Mouse (Mus musculus): ENCODE measurements at regions not wholly inside any gene's neighbourhood (a gene's known extent, or its start where the extent isn't known, plus 50 kb on each side); places are given as distances from the start of the nearest gene placed in this dataset.

GRCm38 (mm10) chr5:129297657-129298349, 201.3 kb downstream of the Adgrd1 start:
- no peaks in the 10 kb centered on the region for H3K9me3 ChIP-seq
- no peak overlapping the region for H3K4me2 ChIP-seq
- no peak overlapping the region for H3K4me3 ChIP-seq
- no peak overlapping the region for H3K9ac ChIP-seq
- peak overlapping the region; percentile 64 for H3K27ac ChIP-seq
- no peaks in the 10 kb centered on the region for H3K27me3 ChIP-seq
- no peaks in the 10 kb centered on the region for H3K36me3 ChIP-seq
- H3K4me1 ChIP-seq (replicated peaks) = peaks cover 20% of the 10 kb centered on the region
- ATAC-seq (ENCODE audit: low FRiP score) = 0 out of 2 replicates have a peak, but pooled peaks have one; percentile 32
- WGBS = 42% methylated on average over 11 of the region's 11 CpGs

DNA sequence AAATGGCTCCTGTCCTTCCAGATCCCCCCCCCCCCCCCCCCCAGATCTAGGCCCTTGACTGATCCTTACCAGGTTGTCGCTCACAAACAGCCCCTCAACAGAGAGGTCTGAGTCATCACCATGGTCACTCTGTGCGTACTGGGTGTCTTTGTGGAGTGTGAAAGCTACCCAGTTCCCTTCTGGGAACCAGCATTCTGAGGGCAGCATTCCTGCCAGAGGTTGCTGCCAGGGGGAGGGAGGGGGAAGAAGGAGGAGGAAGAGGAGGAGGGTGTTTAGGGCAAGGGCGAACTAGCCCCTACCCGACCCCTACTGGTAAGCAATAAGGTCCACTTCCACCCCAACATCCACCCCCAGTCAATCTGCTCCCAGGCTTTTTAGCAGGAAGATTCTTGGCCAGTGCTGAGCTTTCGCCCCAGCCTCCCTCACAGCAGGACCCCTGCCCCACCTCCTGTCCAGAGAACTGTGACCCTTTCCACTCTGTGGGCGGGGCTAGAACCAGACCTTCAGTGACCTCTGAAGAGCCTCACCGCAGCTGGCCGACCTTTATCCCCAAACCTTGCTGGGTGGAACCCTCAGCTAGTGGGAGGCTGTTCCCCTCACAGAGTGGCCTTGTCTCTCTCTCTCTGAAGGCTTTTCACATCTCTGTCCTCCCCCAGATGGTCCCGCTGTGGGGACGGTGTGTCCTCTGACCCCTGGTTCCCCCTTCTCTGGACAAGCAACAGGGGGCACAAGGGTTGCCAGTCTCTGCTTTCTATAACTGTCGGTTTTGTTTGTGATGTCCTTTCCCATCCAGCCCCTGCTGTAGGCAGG, 202.2 kb upstream of the Sfswap start:
- 6% methylated on average over 11 of the region's 11 CpGs for WGBS

DNA sequence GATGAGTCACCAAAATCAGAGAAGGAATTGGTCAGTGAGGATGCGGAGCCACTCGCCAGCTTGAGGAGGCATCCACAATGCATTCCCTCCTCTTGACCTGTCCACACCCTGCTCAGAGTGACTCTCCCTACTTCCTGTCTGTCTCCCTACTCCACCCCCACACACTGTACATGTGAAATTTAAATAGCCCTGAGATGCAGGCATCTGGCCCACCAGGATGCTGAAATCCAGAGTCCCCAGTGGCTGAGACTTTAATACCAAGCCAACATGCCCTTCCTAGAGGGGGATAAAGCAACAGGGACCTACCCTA, 201.6 kb upstream of the Sfswap start:
- Histone ChIP-seq H3K27me3 (no peaks in the 10 kb centered on the region), H3K36me3 (no peaks in the 10 kb centered on the region), H3K4me2 (no peak overlapping the region), H3K4me1 (replicated peaks) (peaks cover 18% of the 10 kb centered on the region), H3K9ac (no peak overlapping the region), H3K27ac (no peak overlapping the region), H3K9me3 (no peaks in the 10 kb centered on the region), H3K4me3 (no peak overlapping the region)
- 34% methylated on average over 2 of the region's 2 CpGs for WGBS
- ATAC-seq (ENCODE audit: low FRiP score) = no peak

More for the DNA sequence above, 202.2 kb upstream of the Sfswap start:
- Histone ChIP-seq H3K9ac (no peak overlapping the region), H3K4me2 (no peak overlapping the region), H3K27me3 (no peaks in the 10 kb centered on the region), H3K4me1 (replicated peaks) (peaks cover 18% of the 10 kb centered on the region), H3K27ac (no peak overlapping the region), H3K4me3 (no peak overlapping the region), H3K9me3 (no peaks in the 10 kb centered on the region), H3K36me3 (no peaks in the 10 kb centered on the region)
- no peak for ATAC-seq (ENCODE audit: low FRiP score)

GRCm38 (mm10) chr5:129300423-129300822, 200.6 kb upstream of the Sfswap start:
- H3K27ac ChIP-seq = no peak overlapping the region
- no peak overlapping the region for H3K4me3 ChIP-seq
- H3K4me2 ChIP-seq = no peak overlapping the region
- H3K9ac ChIP-seq = no peak overlapping the region
- no peaks in the 10 kb centered on the region for H3K27me3 ChIP-seq
- no peaks in the 10 kb centered on the region for H3K36me3 ChIP-seq
- WGBS = 95% methylated on average over 6 of the region's 6 CpGs
- peaks cover 18% of the 10 kb centered on the region for H3K4me1 ChIP-seq (replicated peaks)
- no peak for ATAC-seq (ENCODE audit: low FRiP score)
- no peaks in the 10 kb centered on the region for H3K9me3 ChIP-seq

DNA sequence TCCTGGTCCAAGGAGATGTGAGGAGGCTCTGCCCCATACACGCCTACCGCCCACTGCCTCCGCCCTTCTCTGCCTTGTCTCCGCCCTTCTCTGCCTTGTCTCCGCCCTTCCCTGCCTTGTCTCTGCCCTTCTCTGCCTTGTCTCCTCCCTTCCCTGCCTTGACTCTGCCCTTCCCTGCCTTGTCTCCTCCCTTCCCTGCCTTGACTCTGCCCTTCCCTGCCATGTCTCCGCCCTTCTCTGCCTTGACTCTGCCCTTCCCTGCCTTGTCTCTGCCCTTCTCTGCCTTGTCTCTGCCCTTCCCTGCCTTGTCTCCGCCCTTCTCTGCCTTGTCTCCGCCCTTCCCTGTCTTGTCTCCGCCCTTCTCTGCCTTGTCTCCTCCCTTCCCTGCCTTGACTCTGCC, 185.4 kb upstream of the Sfswap start:
- Histone ChIP-seq H3K36me3 (no peaks in the 10 kb centered on the region), H3K4me3 (no peak overlapping the region), H3K4me1 (replicated peaks) (0 out of 2 replicates have a peak, but pooled peaks cover 6% of the 10 kb centered on the region), H3K27ac (no peak overlapping the region), H3K9me3 (no peaks in the 10 kb centered on the region), H3K4me2 (no peak overlapping the region), H3K27me3 (no peaks in the 10 kb centered on the region), H3K9ac (no peak overlapping the region)
- no peak for ATAC-seq (ENCODE audit: low FRiP score)
- 65% methylated on average over 9 of the region's 9 CpGs for WGBS

DNA sequence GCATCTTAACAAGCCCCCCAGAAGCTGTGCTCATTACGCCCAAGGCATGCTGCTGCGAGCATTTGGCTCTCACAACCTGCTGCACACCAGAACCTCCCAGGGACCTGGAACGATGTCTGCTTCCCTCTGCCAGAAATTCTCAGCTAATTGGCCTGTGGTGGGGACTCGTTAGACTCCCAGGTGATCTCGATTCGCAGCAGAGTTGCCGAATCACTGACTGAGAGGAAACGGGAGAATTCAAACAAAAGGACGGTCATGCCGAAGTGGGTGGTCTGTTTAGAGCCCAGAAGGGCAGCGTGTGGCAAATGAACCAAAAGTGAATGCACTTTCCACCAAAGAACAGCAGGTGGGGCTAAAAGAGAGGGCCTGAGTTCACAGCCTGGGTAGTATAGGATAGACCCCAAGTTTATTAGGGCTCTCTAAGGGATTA, 169.9 kb upstream of the Sfswap start:
- no peak for ATAC-seq (ENCODE audit: low FRiP score)
- Histone ChIP-seq H3K4me1 (replicated peaks) (peaks cover 5% of the 10 kb centered on the region), H3K4me3 (no peak overlapping the region), H3K36me3 (no peaks in the 10 kb centered on the region), H3K4me2 (no peak overlapping the region), H3K27me3 (0 out of 2 replicates have a peak, but pooled peaks cover 5% of the 10 kb centered on the region), H3K9me3 (peaks cover 3% of the 10 kb centered on the region; the same call in 1 of the 2 replicates), H3K27ac (no peak overlapping the region), H3K9ac (no peak overlapping the region)
- 14% methylated on average over 11 of the region's 11 CpGs for WGBS

DNA sequence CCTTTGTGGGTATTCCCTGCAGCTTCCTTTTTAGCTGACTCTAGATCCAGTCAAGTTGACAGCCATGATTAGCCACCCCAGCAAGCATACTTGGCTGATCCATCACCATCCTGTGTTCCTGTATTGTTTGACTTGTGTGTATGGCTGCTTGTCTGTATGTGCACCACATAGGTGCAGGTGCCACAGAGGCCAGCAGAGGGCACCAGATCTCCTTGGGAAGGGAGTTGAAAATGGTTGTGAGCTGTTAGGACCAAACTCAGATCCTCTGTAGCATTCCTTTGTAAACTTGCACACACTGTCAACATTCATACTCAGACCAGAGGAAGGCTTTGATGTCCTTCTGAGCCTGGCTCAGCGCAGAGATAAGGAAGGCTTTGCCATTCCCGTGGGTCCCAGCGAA, 169.0 kb upstream of the Sfswap start:
- no peak overlapping the region for H3K27ac ChIP-seq
- no peak overlapping the region for H3K4me3 ChIP-seq
- H3K36me3 ChIP-seq = no peaks in the 10 kb centered on the region
- 0 out of 2 replicates have a peak, but pooled peaks cover 5% of the 10 kb centered on the region for H3K27me3 ChIP-seq
- 97% methylated on average over 3 of the region's 3 CpGs for WGBS
- H3K9me3 ChIP-seq = peaks cover 3% of the 10 kb centered on the region; the same call in 1 of the 2 replicates
- H3K9ac ChIP-seq = no peak overlapping the region
- peaks cover 5% of the 10 kb centered on the region; the same call in 1 of the 2 replicates for H3K4me1 ChIP-seq (replicated peaks)
- ATAC-seq (ENCODE audit: low FRiP score) = no peak
- H3K4me2 ChIP-seq = no peak overlapping the region

GRCm38 (mm10) chr5:129338511-129338910, 162.5 kb upstream of the Sfswap start:
- Histone ChIP-seq H3K9me3 (no peaks in the 10 kb centered on the region), H3K4me1 (replicated peaks) (peaks cover 17% of the 10 kb centered on the region), H3K27ac (no peak overlapping the region), H3K27me3 (0 out of 2 replicates have a peak, but pooled peaks cover 3% of the 10 kb centered on the region), H3K9ac (no peak overlapping the region), H3K4me2 (no peak overlapping the region), H3K36me3 (no peaks in the 10 kb centered on the region), H3K4me3 (no peak overlapping the region)
- no peak for ATAC-seq (ENCODE audit: low FRiP score)
- 76% methylated on average over 7 of the region's 7 CpGs for WGBS

DNA sequence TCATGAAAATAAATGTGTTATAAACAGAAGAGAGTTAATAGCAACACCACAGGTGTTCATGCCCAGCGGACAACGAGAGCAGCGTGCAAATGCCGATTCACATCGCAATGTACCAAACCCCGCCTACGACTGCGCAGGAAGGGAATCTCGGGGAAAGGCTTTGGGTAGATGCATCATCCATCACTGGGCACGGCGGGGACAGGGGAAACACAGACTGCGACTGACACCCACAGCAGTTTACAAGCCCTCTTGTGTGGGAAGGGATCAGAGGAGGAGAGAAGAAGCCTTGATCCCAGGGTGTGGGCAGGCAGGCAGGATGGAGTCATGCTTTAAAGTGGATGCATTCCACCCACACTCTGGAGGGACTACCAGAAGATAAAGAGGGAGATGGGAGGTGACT, 157.0 kb upstream of the Sfswap start:
- Histone ChIP-seq H3K4me2 (no peak overlapping the region), H3K36me3 (no peaks in the 10 kb centered on the region), H3K27me3 (0 out of 2 replicates have a peak, but pooled peaks cover 2% of the 10 kb centered on the region), H3K4me1 (replicated peaks) (peaks cover 13% of the 10 kb centered on the region), H3K4me3 (no peak overlapping the region), H3K27ac (no peak overlapping the region), H3K9me3 (no peaks in the 10 kb centered on the region), H3K9ac (no peak overlapping the region)
- 72% methylated on average over 12 of the region's 12 CpGs for WGBS
- no peak for ATAC-seq (ENCODE audit: low FRiP score)

- no peak overlapping the region for H3K4me3 ChIP-seq
- H3K4me2 ChIP-seq = no peak overlapping the region
- H3K36me3 ChIP-seq = no peaks in the 10 kb centered on the region
- H3K4me1 ChIP-seq (replicated peaks) = peaks cover 14% of the 10 kb centered on the region
- 57% methylated on average over 12 of the region's 12 CpGs for WGBS
- no peak overlapping the region for H3K9ac ChIP-seq
- ATAC-seq (ENCODE audit: low FRiP score) = no peak
- no peaks in the 10 kb centered on the region for H3K9me3 ChIP-seq
- no peaks in the 10 kb centered on the region for H3K27me3 ChIP-seq
- no peak overlapping the region for H3K27ac ChIP-seq
Observed at GRCm38 (mm10) chr5:129350024-129350423, 151.0 kb upstream of the Sfswap start.

DNA sequence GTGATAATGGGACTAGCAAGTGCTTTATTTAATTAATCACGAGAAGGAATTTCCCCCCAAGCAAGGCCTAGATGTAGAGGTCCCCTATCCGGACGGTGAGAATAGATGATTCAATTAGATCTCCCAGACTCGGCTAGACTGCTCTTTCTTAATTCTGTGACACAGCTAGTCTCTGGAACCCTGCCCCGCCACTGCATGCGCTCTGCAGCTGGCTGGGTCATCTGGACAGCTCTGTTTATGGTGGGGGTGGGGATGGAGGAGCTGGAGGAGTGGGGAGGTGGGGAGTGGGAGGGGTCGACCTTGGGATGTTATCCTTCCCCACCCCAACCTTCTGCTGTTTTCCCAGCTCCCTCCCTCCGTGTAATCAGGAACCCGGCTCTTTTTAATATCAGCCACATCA, 147.5 kb upstream of the Sfswap start:
- no peaks in the 10 kb centered on the region for H3K9me3 ChIP-seq
- H3K9ac ChIP-seq = no peak overlapping the region
- peak; percentile 59; the same call in 1 of the 2 replicates for ATAC-seq (ENCODE audit: low FRiP score)
- no peak overlapping the region for H3K4me3 ChIP-seq
- no peaks in the 10 kb centered on the region for H3K36me3 ChIP-seq
- WGBS = 16% methylated on average over 9 of the region's 9 CpGs
- no peak overlapping the region for H3K4me2 ChIP-seq
- H3K27ac ChIP-seq = peak overlapping the region; percentile 77
- no peaks in the 10 kb centered on the region for H3K27me3 ChIP-seq
- peaks cover 14% of the 10 kb centered on the region for H3K4me1 ChIP-seq (replicated peaks)

- no peak for ATAC-seq (ENCODE audit: low FRiP score)
- Histone ChIP-seq H3K27me3 (no peaks in the 10 kb centered on the region), H3K27ac (no peak overlapping the region), H3K4me2 (no peak overlapping the region), H3K4me1 (replicated peaks) (peaks cover 14% of the 10 kb centered on the region), H3K9ac (no peak overlapping the region), H3K9me3 (no peaks in the 10 kb centered on the region), H3K36me3 (no peaks in the 10 kb centered on the region), H3K4me3 (no peak overlapping the region)
- WGBS = 84% methylated on average over 5 of the region's 5 CpGs
Observed at GRCm38 (mm10) chr5:129354877-129355276, 146.1 kb upstream of the Sfswap start.

All from hindbrain, embryonic 13.5 days (tissue).